Mouse (Mus musculus): ENCODE results near the gene Smad1.

- TF ChIP-seq CTCF (conservative IDR thresholded peaks at IDR 0.05; ENCODE audit: low read length) (no peak), NANOG (IDR thresholded peaks at IDR 0.05; ENCODE audit: borderline replicate concordance, low read length) (no peak), POU5F1 (IDR thresholded peaks at IDR 0.05; ENCODE audit: borderline replicate concordance, low read length) (no peak)
Observed at GRCm38 (mm10) chr8:79447260-79447853, 48.0 kb upstream of the Smad1 start.

Measured in E14TG2a.4 (cell line).